Mouse (Mus musculus) right cerebral cortex, postnatal 10 days (tissue): ENCODE measurements around the gene Smoc2.

ENCODE experiments used
- DNase-seq, 2 experiments: peaks; one replicate each; pipeline ENCODE4 v3.0.0; 2021; ENCODE audit warnings: low spot score in 2 of 2

The Smoc2 gene

DNA sequence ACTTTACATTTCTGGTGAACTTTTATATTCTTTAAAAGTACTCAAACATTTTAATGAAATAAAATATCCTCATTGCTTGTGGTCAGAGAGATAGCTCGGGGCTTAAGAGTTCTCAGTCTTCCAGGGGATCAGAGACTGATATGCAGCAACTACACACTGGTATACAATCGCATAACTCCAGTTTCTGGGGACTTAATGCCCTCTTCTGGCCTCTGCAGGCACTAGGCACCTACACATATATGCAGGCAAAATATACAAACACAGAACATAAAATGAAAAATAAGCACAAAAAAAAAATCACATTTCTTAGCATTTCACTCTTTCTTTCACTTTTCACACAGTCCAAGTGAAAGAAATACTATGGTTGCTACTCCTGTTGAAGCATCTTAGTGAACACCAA, 133.2 kb downstream of the Smoc2 start:
- DNase-seq: no peak

DNA sequence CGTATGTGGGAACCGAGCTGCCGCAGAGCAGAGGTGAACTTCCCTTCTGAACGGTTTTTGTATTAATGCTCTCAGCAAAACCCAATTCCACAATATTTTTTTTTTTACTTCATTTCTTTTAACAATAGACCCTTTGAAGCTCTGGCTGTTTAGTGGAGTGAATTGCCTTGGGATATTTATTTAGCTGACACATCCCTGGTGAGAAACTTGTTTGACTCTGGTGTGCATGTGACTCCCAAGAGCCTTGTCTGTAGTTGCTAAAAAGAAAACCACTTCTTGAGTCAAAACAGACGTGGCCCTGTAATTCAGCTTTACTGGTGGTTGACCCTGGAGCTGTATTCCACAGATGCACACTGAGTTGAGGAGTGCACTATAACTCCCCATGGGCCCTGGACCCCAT, 135.2 kb downstream of the Smoc2 start:
- DNase-seq: no peak

DNA sequence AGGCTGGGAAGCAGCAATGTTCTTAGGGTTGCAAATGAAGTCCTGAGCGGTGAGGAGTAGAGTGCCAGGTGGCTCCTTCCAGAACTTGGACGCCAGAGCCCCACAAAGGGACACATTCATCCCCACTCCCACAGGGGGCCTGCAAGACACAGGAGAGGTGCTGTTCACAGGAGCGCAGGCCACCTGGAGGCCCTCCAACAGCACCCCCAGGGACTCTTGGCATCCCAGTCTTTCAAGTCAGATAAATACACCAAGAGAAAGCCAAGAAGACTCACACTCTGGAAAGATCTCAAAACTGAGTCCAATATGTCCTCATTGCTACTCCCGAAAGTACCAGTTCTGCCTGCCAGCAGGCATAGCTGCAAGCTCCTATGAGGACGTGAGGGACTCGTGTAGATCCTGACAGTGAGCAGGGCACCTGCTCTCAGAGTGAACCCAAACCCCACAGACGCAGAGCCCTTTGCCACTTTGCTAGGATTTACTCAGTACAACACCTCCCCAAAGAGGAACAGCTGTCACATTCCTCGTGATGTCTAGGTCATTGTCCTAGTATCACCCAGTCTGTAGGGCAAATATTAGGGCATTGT, 141.2 kb downstream of the Smoc2 start:
- DNase-seq: peak; percentile 26 to 38

DNA sequence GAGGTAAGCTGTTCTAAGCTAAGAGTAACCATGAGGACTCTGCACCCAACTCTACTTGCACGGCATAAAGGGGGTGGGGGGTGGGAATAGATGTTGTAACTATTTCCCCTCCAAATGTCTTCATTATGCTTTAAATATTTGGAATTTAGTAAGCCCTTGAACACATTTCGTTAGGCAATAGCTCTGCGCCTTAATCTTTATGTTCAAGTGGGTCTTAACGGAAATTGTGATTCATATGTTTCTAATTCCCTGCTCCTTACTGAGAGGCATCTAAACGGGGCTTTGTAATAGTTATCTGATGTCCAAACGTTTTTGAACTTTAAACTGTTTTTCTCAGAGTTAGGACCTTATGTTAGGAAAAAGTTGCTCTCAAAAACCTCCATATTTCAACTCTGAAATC, 147.2 kb downstream of the Smoc2 start:
- no peak for DNase-seq

DNA sequence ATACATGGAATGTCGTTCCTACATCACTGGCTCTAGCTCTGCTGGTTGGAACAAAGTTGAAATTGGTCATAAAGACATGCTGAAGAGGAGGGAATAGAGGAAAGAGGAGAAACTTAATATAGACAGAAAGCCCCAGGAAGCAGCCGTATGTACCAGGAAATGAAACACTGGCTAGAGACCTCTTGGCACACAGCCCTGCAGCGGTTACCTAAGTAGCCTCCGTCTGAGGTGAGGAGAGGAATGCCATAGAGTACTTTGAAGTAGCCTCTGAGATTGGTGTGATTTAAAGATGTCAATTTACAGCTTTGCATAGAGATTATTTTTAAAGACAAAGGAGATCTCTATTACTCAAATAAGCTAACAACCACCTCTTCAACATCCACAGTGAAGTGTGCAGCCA, 155.4 kb downstream of the Smoc2 start:
- DNase-seq: no peak

DNA sequence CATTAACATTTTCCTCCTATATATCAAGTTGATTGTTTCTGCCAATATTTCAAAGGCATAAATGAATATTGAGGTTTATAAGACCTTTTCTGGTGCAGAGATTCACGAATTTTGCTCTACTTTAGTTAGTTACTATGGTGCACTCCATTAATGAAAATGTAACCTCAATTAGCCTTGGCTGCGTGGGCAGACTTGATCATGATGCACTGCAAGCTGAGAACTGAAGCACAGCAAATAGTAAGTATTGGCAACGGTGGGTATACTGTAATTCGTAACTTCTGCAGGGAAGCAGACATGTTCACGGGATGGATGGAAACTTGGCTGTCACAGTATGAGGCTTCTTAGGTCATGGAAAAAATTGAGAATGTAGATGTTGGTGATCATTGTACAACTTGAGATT, 166.3 kb downstream of the Smoc2 start:
- peak in 1 of 2 experiments; percentile 33 for DNase-seq

DNA sequence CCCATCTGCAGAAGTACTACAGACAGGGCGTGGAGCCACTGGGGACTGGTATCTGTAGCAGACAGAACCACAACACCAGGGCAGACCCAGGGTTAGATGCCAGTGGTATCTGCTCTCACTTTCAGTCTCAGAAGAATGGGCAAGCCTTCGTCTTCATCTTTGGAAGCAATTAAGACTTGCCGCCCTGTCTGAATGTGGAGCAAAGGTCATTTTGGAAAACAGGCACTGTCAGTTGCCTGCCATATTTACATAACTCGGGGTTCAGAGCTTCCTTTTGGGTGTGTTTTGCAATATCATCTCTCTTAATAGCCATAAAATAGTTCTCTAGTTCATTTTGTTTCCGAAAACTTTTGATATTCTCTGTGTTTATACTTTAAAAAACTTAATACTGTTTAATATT, 168.0 kb downstream of the Smoc2 start:
- DNase-seq: no peak
